Mouse (Mus musculus): ENCODE results near the gene Coil.
A peak's percentile ranks its signal among the peaks of the same experiment; 100 is the strongest.
"Not testable (repeated sequence)": the region's sequence is repeated elsewhere in the genome, so short reads cannot be mapped to it uniquely, and the experiment has no call there.

Gene Coil

DNA sequence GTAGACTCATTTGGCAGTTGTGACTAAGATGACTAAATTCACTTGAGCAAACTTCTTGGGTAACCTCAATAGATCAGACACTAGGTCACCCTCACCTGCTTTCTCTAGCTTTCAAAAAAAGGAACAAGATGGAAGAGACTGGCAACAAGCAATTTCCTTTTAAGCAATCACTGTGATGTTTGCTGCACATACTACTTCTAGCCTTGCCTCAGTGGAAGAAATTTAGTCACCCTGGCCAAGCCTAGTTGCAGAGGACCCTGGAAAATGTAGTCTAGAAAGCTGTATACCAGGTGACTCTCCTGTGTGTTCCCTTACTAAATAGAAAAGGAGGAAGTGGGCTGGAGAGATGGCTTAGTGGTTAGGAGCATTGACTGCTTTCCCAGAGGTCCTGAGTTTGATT is 36.4 kb downstream of the Coil start:
- DNase-seq: no peak

DNA sequence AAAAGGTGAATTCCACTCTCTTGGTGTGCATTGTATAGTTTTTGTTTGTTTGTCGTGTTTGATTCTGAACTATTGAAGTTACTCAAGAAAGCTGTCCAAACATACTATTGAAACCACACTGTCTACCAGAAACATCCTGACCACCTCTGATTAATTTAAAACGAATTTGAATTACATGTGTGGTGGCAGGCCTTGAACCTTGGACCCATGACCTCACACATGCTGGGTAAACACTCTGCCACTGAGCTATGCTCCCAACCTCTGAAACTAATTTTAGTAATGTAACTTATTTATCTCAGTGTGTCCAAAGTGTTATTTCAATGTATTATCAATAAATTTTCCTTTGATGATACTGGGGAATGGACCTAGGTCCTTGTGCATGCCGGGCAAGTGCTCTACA is 37.5 kb downstream of the Coil start:
- no peak for DNase-seq

GRCm38 (mm10) chr11:89009066-89009465 is 39.0 kb downstream of the Coil start:
- DNase-seq: no peak

GRCm38 (mm10) chr11:89009496-89009895 is 39.4 kb downstream of the Coil start:
- DNase-seq: no peak

DNA sequence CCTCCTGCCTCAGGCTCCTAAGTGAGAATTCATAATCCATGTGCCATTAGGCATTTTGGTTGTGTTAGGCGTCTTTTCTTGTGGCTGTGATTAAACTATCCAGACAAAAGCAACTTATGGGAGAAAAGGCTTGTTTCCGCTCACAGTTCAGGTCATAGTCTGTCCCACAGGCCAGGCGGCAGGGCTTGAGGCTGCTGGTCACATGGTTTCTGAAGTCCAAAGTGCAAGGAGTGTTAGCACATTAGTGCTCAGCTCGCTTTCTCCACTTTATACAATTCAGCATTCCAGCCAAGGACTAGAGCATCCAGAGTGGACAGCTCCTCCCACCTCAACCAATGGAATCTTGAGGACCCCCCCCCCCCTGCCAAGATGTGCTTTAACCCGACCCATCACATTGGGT is 42.2 kb downstream of the Coil start:
- DNase-seq: no peak

DNA sequence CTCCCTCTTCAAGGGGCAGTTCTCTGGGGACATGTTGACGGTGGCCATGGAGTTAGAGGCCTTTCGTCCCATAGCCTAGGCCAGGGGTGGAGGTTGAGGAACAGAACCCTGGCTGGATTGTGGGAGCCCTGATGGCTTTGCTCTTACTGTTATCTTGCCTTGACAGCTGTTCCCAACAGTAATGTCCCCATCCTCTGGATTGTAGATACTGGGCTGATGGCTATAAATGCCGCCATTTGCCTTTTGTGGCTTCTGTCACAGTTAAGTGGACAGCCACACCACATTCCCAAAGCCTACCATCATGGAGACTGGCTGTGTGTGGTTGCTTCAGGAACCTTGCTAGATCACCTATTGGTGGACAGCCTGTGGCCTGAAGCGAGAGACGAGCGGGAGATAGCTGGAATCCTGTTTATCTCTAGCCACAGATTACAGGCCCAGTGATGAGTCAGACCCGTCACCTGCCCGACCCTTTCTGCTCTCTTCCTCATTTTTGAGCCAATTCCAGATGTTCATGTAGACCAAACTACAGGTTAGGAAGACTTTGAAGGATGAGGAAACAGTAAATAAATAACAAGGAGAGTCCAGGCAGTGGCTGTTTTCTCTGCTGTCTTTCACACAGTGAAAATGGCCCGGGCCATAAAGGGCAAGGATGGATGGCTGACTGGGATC is 47.6 kb downstream of the Coil start:
- DNase-seq: no peak

- no peak for DNase-seq
These were observed 50.7 kb downstream of the Coil start for GRCm38 (mm10) chr11:89020681-89021305.

DNA sequence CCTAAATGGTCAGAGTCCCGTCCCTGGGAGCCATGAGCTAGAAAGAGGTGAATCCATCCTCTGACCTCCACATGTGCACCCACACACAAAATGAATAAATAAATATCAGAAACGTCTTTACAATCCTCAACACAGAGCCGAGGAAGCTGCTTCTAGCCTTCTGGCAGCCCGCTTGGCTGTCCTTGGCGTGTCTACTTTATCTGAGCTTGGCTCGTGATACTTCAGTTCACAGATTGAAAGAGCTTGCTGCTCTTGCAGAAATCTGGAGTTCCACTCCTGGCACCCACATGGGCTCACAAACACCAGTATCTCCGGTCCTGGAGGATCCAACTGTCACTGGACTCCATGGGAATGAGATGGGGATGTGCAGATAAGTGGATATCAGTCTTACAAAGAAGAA is 51.6 kb downstream of the Coil start:
- no peak for DNase-seq

GRCm38 (mm10) chr11:89022120-89022731 is 52.2 kb downstream of the Coil start:
- DNase-seq: peak; percentile 32

- no peak for DNase-seq
These were observed 53.4 kb downstream of the Coil start for GRCm38 (mm10) chr11:89023477-89023876.

GRCm38 (mm10) chr11:89024181-89024881 is 54.3 kb downstream of the Coil start:
- no peak for DNase-seq

DNA sequence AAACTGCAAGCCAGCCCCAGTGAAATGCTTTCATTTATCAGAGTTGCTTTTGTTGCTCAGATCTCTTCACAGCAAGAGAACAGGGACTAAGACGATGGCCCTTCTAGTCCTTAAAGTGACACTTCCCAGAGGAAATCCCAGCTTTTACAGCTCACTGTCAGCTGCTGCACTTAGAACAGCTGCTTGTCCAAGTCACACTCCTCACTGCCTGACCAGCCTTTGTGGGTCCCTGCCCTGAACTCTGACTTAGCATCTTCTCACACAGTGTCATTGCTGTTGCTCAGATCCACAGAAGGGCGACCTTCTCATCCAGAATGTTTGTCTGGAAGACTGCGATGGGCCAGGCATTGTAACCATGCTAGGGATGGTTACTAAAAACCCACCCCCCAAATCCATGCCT is 55.6 kb downstream of the Coil start:
- DNase-seq: no peak

DNA sequence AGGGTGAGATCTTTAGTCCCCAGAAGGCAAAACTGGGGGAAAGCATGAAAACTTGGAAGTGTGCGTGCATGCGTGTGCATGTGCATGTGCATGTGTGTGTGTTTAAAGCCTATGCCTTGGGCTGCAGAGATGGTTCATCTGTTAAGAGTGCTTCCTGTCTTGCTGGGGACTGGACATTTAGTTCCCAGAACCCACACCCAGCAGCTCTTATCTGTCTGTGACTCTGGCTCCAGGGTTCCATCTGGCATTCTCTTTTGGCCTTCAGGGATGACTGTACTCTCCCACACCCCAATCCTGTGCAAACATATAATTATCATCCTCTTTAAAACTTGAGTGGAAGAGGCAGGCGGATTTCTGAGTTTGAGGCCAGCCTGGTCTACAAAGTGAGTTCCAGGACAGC is 56.1 kb downstream of the Coil start:
- DNase-seq: no peak

DNA sequence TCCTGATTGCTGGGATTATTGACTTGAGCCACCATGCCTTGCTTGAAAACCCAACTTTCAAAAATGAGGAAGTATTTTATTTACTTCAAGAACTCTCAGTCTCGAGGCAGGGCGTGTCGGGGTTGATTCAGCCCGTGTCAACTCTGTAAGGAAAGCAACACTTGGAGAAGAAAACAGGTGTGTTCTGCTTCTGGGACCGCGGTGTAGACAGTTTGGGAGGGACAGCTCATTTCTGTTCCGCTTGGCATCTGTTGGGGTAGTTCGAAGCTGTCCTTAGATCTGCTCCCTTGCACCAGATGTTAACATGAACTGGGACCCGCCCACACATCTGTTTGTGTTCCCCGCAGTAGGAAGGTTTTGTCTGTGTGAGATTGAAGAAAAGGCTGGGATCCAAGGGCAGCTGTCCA is 57.9 kb downstream of the Coil start:
- DNase-seq: no peak

DNA sequence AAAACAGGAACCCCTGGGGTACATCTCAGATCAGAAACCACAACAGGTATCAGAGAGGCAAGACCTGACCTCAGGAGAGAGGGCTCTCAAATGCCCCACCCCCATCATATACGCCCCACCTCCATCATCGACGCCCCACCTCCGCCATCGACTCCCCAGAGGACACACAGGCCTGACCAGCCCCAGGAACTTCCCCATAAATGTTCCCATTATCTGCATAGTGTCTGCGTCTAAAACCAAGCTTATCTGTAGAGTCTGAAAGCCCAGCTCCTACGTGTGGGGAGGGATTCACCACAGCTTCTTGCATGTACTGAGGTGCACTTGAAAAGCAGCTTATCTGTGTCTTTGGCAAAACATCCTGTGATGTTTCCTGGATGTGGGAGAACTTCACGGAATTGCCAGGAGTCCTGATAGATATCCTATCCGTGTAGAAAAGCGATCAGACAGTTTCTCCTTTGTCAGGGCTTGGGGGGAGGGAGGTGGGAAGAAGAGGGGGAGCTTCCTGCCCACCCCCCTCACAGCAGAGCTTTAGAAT is 58.9 kb downstream of the Coil start:
- no peak for DNase-seq

DNA sequence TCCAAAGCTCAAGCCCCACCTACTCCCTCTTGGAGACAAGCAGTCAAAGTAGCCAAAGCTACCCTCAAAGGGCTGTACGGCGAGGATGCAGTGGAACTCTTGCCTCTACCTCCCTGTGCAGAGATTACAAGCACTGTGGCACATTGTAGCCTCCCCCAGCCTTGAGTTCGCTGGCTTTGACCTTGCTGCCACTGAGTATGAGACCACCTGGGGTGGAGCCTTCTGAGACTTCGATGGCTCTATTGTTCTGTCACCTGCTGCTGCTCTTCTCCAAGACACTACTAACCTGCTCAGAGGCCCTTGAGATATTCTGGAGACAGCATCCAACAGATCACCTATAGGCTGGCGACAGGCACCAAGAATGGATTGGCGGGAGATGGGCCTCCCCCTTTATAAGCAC is 60.5 kb downstream of the Coil start:
- no peak for DNase-seq

DNA sequence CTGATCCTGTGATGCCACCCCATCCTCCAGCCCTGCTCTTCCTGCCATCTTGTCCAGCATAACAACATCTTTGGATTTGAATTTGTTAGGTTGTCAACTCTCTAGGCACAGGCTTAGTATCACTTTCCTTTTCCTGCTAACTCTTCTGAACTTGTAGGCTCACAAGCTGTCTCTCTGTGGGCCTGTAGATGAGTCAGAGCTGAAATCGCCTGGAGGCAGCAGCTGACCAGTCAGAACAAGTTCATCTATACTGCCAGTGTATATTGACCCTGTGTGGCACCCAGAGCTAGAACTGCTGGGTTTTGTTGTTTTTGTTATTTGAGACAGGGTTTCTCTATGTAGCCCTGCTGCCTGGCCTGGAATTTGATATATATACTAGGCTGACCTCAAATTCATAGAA is 61.1 kb downstream of the Coil start:
- no peak for DNase-seq

GRCm38 (mm10) chr11:89034592-89034991 is 64.5 kb downstream of the Coil start:
- no peak for DNase-seq

- no peak for DNase-seq
These were observed 65.5 kb downstream of the Coil start for GRCm38 (mm10) chr11:89035552-89035951.

- DNase-seq: no peak
These were observed 68.4 kb downstream of the Coil start for GRCm38 (mm10) chr11:89038496-89038895.

GRCm38 (mm10) chr11:89039325-89039724 is 69.3 kb downstream of the Coil start:
- DNase-seq: peak; percentile 35

DNA sequence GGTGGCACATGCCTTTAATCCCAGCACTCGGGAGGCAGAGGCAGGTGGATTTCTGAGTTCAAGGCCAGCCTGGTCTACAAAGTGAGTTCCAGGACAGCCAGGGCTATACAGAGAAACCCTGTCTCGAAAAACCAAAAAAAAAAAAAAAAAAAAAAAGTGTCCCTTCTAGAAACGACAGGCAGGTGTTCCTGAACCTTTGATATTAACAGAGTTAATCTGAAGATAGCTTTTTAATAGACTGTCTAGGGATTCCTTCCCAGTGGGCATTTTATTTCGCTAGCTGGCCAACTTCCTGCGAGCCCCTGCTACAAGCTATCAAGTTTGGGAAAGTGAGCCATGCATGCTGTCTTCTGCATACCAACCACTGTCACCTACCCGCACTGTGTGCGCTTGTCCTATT is 71.0 kb downstream of the Coil start:
- not testable (repeated sequence) for DNase-seq
